Mouse (Mus musculus) embryonic facial prominence, embryonic 10.5 days (tissue): ENCODE results near the gene Sun1. TPM values are rescaled to one million over a fixed set of nuclear protein-coding genes. Genes with fewer than 3 reads are reported as not detected.

ENCODE experiments used
- DNase-seq: peaks from one replicate; pipeline ENCODE4 v3.0.0-alpha.2; 2017; ENCODE audit warnings: low spot score
- H3K27ac ChIP-seq: fragments of 300-500 bp; sonication (generic); replicated peaks from 2 replicates; pipeline ENCODE4 v1.5.1; 2016; ENCODE audit warnings: mild to moderate bottlenecking
- H3K27me3 ChIP-seq: fragments of 300-500 bp; sonication (generic); replicated peaks from 2 replicates; pipeline ENCODE4 v1.6.1; 2016; ENCODE audit warnings: low read depth, mild to moderate bottlenecking; ENCODE audit not compliant: poor library complexity, severe bottlenecking
- H3K36me3 ChIP-seq: fragments of 300-500 bp; sonication (generic); replicated peaks from 2 replicates; pipeline ENCODE4 v1.6.1; 2016; ENCODE audit warnings: mild to moderate bottlenecking, moderate library complexity
- H3K4me1 ChIP-seq: fragments of 300-500 bp; sonication (generic); 2 replicates; pipeline ENCODE4 v1.6.1; 2016
- H3K4me3 ChIP-seq: fragments of 300-500 bp; sonication (generic); 2 replicates; pipeline ENCODE4 v1.5.1; 2016; ENCODE audit warnings: mild to moderate bottlenecking, moderate library complexity
- H3K9me3 ChIP-seq: fragments of 300-500 bp; sonication (generic); 2 replicates; pipeline ENCODE4 v1.6.1; 2016; ENCODE audit warnings: mild to moderate bottlenecking
- WGBS: fragments of 180-500 bp; shearing (Covaris S2); methylation state at CpG from one replicate; pipeline ENCODE4 v1.1.7; 2016; 5-methylcytosine and 5-hydroxymethylcytosine counted together
- polyA plus RNA-seq: library from polyadenylated mRNA; unstranded; fragments of >200 nt; fragmentation: Nextera tagmentation; extraction: Ambion mirVana; gene quantifications from 2 replicates; pipeline ENCODE4 v1.2.1, GENCODE M21; 2016

The Sun1 gene
- polyA plus RNA-seq, 1 experiment from 2014 or later, result 50.5 TPM

- H3K4me1 ChIP-seq, result no peaks in the 10 kb centered on the region
- H3K27ac ChIP-seq, result no peak overlapping the region
- H3K4me3 ChIP-seq, result no peak overlapping the region
- H3K27me3 ChIP-seq, result no peaks in the 10 kb centered on the region
- no peak for DNase-seq
- peaks cover 100% of the 10 kb centered on the region for H3K36me3 ChIP-seq
- WGBS, result 91% methylated on average over 4 of the region's 4 CpGs
- H3K9me3 ChIP-seq, result no peaks in the 10 kb centered on the region
These were observed 34.0 kb downstream of the Sun1 start for GRCm38 (mm10) chr5:139234423-139234822.

- no peak overlapping the region for H3K4me3 ChIP-seq
- no peak overlapping the region for H3K27ac ChIP-seq
- no peaks in the 10 kb centered on the region for H3K9me3 ChIP-seq
- WGBS, result 85% methylated on average over 4 of the region's 4 CpGs
- H3K4me1 ChIP-seq, result no peaks in the 10 kb centered on the region
- no peaks in the 10 kb centered on the region for H3K27me3 ChIP-seq
- no peak for DNase-seq
- H3K36me3 ChIP-seq, result peaks cover 100% of the 10 kb centered on the region
These were observed 37.0 kb downstream of the Sun1 start for GRCm38 (mm10) chr5:139237436-139237835.

DNA sequence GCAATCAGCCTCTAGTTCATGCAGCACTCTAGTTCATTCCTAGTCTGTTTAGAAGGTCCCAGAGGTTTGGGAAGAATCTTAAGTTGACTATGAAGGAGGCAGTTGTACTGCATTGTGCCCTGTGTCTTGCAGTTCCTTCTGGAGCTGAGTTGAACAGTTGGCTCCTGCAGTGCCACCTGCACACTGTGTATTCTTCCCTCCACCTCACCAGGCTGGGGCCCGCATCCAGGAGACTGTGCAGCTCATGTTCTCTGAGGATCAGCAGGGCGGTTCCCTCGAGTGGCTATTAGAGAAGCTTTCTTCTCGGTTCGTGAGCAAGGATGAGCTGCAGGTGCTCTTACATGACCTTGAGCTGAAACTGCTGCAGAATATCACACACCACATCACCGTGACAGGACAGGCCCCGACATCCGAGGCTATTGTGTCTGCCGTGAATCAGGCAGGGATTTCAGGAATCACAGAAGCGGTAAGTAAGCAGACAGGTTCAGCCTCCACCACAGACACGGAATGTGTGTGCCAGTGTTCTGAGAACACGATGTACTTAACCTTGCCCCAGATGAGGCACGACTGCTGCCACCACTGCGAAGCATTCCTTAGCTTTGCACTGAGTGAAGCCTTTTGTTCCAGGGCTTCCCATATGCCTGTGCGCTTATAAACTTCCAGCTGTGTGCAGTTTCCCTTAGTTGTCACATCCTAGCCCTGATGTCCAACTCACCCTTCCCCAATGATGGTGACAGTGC lies 40.8 kb downstream of the Sun1 start:
- Histone ChIP-seq H3K9me3 (no peaks in the 10 kb centered on the region), H3K4me1 (no peaks in the 10 kb centered on the region), H3K27me3 (no peaks in the 10 kb centered on the region), H3K36me3 (peaks cover 100% of the 10 kb centered on the region), H3K4me3 (no peak overlapping the region), H3K27ac (no peak overlapping the region)
- WGBS, result 90% methylated on average over 15 of the region's 15 CpGs
- DNase-seq, result no peak

DNA sequence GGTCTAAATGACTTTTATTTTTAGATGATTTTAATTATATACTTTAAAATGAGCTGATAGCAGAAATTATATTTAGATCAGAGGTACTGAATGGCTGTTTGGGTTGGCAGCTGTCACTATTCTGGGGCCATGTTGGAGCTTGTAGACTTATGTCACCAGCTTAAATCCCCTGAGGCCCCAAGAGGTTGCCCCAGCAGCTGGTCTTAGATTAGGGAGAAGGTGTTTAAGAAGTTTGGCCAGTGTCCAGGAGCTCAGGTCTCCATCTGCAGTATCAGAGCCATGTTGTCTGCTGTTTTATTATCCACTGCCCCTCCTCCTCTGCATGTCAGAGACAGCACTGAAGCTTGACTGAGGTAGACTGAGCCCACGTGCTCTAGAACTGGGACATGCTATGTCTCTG lies 42.9 kb downstream of the Sun1 start:
- H3K27me3 ChIP-seq, result no peaks in the 10 kb centered on the region
- WGBS, result 89% methylated on average over 1 of the region's 1 CpGs
- H3K4me1 ChIP-seq, result no peaks in the 10 kb centered on the region
- no peak overlapping the region for H3K4me3 ChIP-seq
- DNase-seq, result no peak
- peaks cover 100% of the 10 kb centered on the region for H3K36me3 ChIP-seq
- H3K27ac ChIP-seq, result no peak overlapping the region
- H3K9me3 ChIP-seq, result no peaks in the 10 kb centered on the region

GRCm38 (mm10) chr5:139247767-139248166 lies 47.3 kb downstream of the Sun1 start:
- Histone ChIP-seq H3K4me3 (no peak overlapping the region), H3K27me3 (no peaks in the 10 kb centered on the region), H3K27ac (no peak overlapping the region), H3K4me1 (peaks cover 7% of the 10 kb centered on the region), H3K9me3 (no peaks in the 10 kb centered on the region), H3K36me3 (peaks cover 80% of the 10 kb centered on the region)
- DNase-seq, result no peak
- 91% methylated on average over 3 of the region's 3 CpGs for WGBS

DNA sequence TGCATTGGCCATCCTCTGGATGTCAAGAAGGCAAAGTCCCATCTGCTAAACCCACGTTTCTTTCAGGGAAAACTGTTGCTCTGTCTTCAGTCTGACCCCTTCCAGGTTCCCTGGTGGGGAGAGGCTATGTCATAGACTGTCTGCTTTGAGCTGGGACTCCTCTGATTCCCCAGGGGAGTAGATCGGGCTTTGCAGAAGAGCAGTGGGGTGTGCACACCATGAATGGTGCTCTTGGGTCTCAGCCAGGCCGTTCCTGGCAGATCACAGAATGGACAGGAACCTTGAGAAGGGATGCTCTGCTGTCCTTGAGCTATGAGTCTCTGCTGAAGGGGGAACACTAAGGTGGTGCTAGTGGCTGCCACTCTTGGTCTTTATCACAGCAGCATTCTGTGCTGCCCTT lies 48.4 kb downstream of the Sun1 start:
- H3K27me3 ChIP-seq, result no peaks in the 10 kb centered on the region
- H3K27ac ChIP-seq, result no peak overlapping the region
- H3K4me1 ChIP-seq, result peaks cover 15% of the 10 kb centered on the region
- WGBS, result 88% methylated on average over 3 of the region's 3 CpGs
- H3K9me3 ChIP-seq, result no peaks in the 10 kb centered on the region
- peaks cover 70% of the 10 kb centered on the region for H3K36me3 ChIP-seq
- DNase-seq, result no peak
- H3K4me3 ChIP-seq, result no peak overlapping the region

DNA sequence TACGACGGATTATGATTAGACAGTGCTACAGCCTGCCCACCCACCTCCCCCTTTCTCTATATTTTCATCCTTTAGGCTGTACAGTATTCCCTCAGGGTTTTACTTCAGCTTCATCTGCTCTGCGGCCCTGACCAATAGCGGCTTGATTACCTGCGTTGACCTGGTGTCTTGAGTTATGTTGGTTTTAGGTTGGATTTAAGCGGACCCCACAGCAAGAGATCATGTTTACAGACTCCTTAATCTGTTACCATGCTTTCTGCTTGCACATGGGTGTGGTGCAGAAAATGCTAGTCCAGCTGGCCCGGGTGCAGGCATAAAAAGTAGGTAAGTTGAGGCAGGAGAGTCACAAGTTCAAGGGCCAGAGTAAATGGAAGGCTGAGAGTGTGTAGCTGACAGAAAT lies 50.8 kb downstream of the Sun1 start:
- H3K27ac ChIP-seq, result peak overlapping the region; percentile 94; the same call in 1 of the 2 replicates
- H3K4me3 ChIP-seq, result peak overlapping the region; percentile 92; the same call in 1 of the 2 replicates
- no peaks in the 10 kb centered on the region for H3K27me3 ChIP-seq
- WGBS, result 84% methylated on average over 7 of the region's 7 CpGs
- no peaks in the 10 kb centered on the region for H3K9me3 ChIP-seq
- DNase-seq, result no peak
- peaks cover 33% of the 10 kb centered on the region for H3K4me1 ChIP-seq
- peaks cover 65% of the 10 kb centered on the region for H3K36me3 ChIP-seq

DNA sequence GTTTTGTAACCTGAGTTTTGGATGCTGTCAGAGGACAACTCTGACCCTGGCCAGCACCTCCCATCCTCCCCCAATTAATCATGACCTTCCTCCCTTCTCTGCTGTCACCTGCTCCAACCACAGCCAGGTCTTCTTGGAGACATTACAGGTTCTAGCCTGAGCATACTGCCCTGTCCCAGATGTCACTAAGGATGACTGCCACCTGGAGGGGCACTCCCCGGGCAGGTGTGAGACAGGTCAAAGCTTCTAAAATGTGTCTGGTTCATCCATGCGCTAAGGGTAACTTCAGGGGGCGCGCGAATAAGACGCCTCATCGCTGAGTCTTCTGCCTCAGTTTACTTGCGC lies 51.3 kb downstream of the Sun1 start:
- Histone ChIP-seq H3K9me3 (no peaks in the 10 kb centered on the region), H3K27ac (peak overlapping the region; percentile 94), H3K4me3 (peak overlapping the region; percentile 92), H3K4me1 (peaks cover 33% of the 10 kb centered on the region), H3K27me3 (no peaks in the 10 kb centered on the region), H3K36me3 (peaks cover 61% of the 10 kb centered on the region)
- WGBS, result under 1% methylated on average over 8 of the region's 8 CpGs
- no peak for DNase-seq

- H3K27me3 ChIP-seq, result no peaks in the 10 kb centered on the region
- peak within 1 kb of the TSS; percentile 94 for H3K27ac ChIP-seq
- WGBS, result under 1% methylated on average over 90 of the region's 90 CpGs
- H3K4me3 ChIP-seq, result peak within 1 kb of the TSS; percentile 92
- H3K9me3 ChIP-seq, result no peaks in the 10 kb centered on the region
- H3K4me1 ChIP-seq, result peaks cover 33% of the 10 kb centered on the region
- peaks cover 61% of the 10 kb centered on the region for H3K36me3 ChIP-seq
- peak; percentile 100 for DNase-seq
These were observed 51.9 kb downstream of the Sun1 start, which contains the start of gene Get4 for GRCm38 (mm10) chr5:139252081-139252909. TSS of gene Get4 (plus strand) at chr5:139252324.

- Histone ChIP-seq H3K4me1 (peaks cover 33% of the 10 kb centered on the region), H3K9me3 (no peaks in the 10 kb centered on the region), H3K27me3 (no peaks in the 10 kb centered on the region), H3K27ac (peak overlapping the region; percentile 94), H3K4me3 (peak overlapping the region; percentile 92), H3K36me3 (peaks cover 61% of the 10 kb centered on the region)
- no peak for DNase-seq
- WGBS, result 2% methylated on average over 7 of the region's 7 CpGs
These were observed 52.4 kb downstream of the Sun1 start for GRCm38 (mm10) chr5:139252910-139253245.

DNA sequence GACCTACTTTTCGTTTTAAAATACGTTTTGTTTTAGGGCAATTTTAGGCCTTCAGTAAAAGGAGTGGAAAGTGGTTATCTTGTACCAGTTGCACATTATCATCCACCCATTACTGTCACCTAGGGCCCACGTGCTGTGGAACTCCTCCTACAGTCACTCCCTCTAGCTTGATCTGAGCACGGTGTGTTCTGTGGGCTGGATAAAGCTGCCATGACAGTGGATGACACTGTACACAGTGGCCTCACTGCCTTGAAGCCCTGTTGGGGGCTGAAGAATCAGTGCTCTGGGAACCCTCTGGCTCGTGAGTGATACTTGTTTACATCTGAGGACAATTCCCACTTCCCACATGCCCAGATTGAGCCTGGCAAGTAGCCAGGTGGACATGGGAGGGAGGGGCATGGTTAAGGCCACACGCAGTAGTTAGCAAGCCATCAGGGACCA lies 52.9 kb downstream of the Sun1 start:
- Histone ChIP-seq H3K4me1 (peaks cover 33% of the 10 kb centered on the region), H3K9me3 (no peaks in the 10 kb centered on the region), H3K4me3 (peak overlapping the region; percentile 92), H3K36me3 (peaks cover 60% of the 10 kb centered on the region), H3K27me3 (no peaks in the 10 kb centered on the region), H3K27ac (peak overlapping the region; percentile 94)
- DNase-seq, result no peak
- 14% methylated on average over 6 of the region's 6 CpGs for WGBS

DNA sequence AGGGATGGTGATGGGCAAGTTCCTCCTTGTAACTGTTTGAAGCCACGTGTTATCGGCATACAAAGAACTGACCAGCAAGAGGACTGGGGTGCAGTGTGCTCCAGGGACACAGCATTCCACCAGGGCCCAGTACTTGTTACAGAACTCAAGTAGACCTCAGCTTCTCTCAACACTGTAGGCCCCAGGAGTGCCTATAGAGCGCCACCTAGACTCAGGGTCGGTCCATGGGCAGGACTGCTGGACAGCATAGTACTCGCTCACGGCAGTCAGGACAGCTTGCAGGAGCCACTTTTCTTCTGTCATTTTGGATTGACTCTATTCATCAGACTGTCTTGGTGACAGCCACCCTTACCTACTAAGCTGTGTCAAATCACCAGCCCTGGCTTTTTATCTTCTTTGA lies 54.5 kb downstream of the Sun1 start:
- Histone ChIP-seq H3K27me3 (no peaks in the 10 kb centered on the region), H3K4me3 (0 out of 2 replicates have a peak overlapping the region, but pooled peaks have one; percentile 2), H3K36me3 (peaks cover 61% of the 10 kb centered on the region), H3K4me1 (peaks cover 33% of the 10 kb centered on the region), H3K27ac (no peak overlapping the region), H3K9me3 (no peaks in the 10 kb centered on the region)
- 80% methylated on average over 6 of the region's 6 CpGs for WGBS
- DNase-seq, result no peak

GRCm38 (mm10) chr5:139255777-139256176 lies 55.3 kb downstream of the Sun1 start:
- Histone ChIP-seq H3K9me3 (no peaks in the 10 kb centered on the region), H3K36me3 (peaks cover 61% of the 10 kb centered on the region), H3K27ac (no peak overlapping the region), H3K4me1 (peaks cover 33% of the 10 kb centered on the region), H3K27me3 (no peaks in the 10 kb centered on the region), H3K4me3 (no peak overlapping the region)
- no peak for DNase-seq
- 94% methylated on average over 6 of the region's 6 CpGs for WGBS
